Mouse (Mus musculus) Muller cell, postnatal 12 days (primary cell): ENCODE measurements around the gene Tmem109.
A peak's percentile ranks its signal among the peaks of the same experiment; 100 is the strongest.

Source experiments
- DNase-seq: peaks from one replicate; pipeline ENCODE4 v3.0.0-alpha.2; 2015; ENCODE audit errors: inconsistent ontology term

Gene Tmem109

DNA sequence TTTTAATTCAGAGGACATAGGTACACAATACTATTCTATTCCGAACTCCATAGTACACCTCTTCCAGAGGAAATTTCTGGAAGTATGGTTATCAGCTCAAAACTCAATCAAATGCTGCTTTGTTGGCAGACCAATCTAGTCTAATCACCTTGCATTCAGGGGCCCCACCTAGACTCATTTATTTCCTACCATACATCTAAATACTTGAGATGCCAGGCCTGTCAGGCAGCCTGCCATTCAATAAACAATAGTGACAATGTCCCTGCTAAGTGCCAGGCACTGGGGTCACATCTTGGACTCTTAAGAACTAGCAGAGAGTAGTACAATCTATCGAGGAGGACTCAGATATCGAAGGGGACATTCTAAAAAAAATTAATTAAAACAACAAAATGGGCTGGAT is 10.4 kb upstream of the Tmem109 start:
- no peak for DNase-seq

DNA sequence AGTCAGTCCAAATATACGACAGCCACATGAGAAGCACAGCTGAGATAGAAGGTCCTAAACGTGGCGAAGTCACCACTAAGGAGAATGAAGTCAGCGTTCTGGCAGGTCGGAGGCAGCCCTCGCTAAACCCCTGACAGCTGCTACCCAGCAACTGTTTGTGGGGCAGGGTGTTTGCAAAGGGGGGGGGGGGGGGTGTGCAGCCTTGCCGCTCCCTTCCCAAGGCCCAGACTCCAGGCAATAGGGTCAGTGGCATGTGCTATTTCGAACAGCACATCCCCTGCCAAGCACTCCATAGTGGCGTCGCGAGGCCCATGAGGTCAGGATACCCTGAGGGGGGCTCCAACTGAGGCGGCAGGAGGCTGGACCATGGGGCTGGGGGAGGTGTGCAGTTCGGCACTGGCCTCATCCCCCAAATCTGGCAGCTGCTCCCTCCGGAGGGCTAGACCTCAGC is 801 bp downstream of the Tmem109 start:
- no peak for DNase-seq

DNA sequence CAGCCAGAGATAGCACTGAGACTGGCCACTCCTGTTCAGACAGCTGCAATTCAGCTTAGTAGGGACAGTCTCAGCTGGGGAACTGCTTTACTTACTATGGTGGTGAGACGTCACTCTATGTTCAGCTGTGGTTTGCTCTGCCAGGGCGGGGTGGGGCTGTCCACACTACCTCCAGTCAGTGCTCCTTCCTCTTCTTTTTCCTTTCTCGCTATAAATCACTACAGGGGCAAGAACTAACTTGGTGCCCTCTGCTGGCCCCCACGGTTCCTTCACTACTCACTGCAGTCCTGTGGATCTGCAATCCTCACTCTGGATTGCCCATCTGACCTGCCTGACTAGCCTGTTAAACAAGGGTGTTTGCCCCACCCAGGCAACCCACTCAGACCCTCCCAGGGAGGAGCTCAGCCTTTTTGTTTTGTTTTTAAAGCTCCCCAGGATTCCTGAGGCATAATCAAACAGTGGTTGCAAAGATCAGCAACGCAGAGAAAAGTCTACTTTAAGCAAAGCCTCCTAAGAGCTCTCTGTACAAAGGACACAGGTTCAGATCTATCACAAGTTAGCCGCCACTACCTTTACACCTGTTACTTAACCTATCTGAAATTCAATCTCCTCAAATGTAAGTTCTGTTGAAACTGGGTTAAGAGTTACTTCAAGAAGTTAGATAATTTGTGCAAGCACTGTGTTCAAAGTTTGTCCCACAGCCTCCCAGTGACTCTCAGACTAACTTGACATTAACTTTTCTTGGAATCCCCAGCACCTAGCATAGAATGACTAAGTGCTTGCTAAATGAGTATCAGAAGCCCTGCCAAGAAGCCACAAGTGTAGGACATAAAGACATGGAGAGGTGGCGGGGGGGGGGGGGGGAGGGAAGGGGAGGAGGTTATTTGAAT is 1.5 kb downstream of the Tmem109 start:
- DNase-seq: no peak

DNA sequence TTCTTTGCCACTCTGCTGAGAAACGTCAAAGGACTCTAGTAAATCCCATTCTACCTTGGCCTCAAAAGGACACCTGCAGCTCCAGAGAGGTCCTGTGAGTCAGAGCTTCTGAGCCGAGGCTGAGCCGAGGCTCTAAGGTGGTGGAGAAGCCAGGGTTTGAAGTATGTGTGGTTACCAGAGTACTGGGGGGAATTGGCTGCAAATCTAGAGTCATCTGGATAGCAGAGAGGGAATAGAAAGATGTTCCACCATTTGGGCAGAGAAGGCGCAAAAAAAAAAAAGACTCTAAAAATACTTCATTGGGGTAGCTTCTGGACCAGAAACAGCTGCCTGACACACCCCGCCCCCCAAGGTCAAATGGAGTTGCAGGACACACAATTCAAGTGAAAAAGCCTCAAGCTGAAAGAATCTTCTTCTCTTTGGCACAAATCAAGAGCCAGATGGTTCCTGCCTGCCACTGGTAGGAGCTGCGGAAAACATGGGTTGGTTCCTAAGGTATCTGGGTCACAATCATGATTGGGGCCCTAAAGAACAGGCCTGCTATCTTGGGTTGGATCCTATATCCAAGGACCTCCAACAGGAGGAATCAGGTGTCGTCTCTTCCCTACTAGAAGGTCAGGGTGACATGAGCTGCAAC is 3.5 kb downstream of the Tmem109 start:
- DNase-seq: no peak

DNA sequence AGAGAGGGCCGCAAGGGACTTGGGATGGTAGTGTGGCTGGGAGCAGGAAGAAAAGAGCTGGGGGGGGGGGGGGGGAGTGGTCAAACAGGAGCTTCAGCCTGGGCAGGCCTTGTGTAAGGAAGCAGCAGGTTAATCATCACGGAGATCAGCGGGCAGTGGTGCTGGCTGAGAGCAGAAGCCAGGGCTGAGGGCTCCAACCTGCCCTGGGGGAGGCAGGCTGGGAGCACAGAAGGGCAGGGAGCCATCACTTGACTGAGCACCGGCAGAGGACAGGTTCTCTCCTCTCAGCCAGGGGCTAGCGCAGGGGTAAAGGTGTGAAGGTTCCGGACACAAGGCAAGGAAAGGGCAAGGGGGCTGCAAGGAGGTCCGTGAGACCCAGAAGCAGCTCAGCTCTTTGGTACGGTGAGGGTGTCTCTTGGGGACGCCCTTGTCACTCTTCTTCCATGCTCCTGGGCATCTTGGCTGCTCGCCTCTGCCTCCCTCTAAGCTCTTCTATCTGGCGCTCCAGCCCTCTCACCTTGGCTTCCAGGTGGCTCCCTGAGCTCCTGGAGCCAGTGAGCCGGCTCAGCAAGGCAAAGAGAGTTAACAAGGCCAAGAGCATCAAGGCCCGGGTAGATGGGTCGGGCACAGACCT is 10.4 kb downstream of the Tmem109 start:
- no peak for DNase-seq

DNA sequence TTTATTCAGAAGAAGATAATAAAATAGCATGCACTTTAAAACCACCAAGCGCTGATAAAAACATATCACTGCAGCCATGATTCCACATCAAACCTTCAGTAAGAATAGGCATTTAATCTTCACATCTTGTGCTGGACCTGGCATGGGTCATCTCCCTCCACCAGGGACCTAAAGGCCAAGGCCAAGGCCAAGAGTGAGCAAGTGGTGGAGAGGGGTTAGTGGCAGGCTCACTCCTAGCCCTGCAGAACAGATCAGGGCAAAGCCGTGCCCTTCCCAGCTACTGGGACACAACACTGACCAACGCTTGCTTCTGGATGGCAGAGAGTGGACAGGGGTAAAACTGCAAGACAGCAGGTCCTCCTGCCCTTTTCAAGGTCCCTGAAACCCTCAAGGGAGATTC is 11.1 kb downstream of the Tmem109 start:
- DNase-seq: no peak

DNA sequence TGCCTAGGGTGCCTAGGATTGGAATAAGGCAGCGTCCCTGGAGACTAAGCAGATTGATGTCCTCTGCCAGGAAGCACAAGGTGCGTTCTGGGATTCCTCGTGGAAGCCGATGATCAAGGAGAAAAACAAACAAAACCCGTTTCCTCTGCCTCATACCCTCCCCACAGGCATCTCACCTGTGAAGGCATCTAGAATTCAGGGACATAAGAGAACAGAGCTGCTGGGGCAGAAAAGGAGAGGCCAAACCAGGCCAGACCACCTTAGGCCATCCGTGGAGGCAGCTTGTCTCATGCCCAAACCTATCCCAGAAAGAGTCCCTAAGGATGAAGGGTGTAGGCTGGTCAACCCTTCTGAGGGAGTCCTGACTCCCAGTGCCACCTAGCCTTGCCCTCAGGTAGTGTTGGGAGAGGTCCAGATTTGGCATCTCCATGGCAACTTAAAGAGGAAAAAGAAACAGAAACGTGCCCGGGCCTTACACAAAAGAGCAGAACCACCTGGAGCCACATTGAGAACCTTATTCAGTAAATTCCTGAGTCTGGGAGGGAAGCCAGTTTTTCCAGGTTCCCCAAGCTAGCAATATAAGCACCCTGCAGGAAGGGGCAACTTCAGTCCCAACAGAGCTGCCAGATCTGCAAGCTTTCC is 11.8 kb downstream of the Tmem109 start, which contains the start of gene Tmem132a:
TSS of gene Tmem132a (minus strand) at position 55 of the 642 bp plus-strand sequence.
- DNase-seq: no peak

DNA sequence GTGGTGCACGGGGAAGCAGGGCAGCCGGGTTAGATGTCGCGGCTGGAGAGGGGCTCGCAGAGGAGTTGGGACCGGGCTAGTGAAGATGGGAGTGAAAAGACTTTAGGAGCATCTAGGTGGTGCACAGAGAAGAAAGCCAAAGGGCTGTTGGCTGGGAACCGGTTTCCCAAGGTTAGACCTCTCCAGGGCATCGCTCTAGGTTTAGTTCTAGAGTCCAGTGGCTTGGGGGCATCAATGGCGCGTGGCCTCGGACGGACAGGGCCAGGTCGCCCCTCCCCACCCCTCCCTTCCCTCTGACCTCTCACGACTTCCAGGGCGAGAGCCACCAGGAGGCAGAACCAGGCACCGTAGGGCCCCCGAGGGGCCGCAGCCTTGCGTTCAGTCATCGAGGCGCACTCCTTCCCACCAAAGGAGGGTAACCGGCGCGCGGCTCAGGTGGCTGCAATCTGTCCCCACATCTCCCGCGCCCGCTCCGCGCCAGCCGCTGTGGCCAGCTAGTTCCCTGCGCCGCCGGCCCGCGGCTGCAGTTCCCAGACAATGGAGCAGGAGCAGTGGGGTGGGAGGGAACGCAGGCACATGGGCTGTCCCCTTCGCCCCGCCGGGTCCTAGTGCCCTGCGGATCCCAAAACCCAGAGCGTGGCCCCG is 12.4 kb downstream of the Tmem109 start:
- peak; percentile 90 for DNase-seq

DNA sequence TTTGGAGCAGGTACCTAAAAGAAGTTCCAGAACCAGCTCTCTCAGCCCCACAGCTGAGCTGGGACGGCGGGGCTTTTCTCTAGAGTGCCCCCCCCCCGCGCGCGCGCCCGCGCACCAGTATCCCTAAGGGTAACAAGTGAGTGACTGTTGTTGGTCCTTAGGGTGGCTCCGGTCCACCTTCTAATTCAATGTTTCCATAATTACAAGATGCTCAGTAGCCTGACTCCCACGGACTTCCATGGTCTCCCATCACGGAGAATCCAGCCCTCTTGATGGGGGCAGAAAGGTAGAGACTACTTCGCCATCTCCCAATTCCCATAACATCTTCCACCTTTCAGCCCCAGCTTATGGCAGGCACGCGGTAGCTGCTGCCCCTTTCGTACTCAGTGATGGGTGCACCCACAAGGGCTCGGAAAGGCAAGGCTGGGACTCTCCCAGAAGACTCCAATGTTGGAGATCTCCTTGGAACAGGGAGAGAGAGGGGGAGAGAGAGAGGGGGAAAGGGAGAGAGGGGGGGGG is 13.1 kb downstream of the Tmem109 start:
- DNase-seq: peak; percentile 28

DNA sequence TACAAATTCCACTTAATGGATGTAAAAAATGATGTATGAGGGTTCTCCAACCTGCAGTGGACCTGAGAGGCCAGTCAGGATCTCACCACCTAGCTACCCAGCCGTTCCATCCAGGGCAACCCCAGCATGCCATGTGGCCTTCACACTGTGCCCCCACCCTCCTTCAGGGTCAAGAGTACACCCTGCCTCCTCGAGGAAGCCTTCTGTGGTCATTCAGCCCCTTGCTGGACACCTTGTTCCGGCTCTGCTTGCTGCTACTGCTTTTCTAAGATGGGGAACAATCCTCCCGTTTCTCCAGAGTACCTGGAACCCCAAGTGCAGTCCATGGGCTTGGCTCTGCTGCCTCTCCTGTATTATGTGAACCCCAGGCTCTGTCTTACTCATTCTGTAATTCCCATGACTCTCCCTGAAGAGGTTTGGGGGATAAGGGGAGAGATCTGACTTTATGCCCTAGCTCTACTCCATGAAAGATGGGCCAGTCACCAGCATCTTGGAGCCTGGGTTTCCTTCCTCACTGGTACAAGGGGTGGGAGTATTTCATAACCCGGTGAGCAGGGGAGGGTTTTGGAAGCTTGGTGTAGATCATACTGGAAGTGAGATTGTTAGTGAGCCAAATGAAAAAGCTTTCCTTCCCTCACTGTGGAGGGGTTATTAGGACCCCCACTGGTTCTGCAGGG is 13.7 kb downstream of the Tmem109 start:
- DNase-seq: no peak

DNA sequence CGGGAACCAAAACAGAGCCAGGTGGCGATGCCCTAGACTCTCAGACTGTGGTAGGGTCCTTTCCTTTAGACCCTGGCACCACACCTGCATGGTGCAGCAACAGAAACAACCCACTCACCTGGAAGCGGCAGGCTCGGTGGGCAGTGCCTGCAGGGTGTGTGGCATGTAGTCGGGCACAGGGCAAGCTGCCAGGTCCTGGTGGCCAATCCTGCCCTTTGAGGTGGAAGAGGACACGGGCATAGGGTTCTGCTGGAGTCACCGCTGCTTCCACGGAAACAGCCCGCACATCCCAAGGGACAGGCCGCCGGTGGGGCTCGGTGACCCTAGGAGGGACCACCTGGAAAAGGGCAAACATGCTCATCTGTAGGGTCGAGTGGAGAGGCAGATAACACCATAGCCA is 15.4 kb downstream of the Tmem109 start:
- DNase-seq: no peak

DNA sequence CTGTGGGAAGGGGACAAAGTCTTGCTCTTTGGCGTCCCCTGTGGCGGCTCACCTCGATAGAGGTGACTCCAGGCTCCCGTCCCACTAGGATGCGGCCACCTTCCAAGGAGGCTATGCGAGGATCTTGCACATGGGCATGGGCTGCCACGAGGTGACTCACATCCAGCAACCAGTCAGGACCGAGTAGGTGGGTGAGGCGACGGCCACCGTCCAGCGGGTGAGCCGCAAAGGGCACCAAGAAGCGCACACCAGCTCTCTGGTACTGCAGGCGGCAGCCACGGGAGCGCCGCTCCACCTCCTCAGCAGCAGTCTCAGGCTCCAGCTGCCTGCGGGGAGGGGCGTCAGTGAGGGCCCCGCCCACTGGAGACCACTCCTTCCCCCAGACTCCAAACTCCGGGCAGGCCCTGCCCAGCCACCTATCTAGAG is 21.7 kb downstream of the Tmem109 start:
- DNase-seq: no peak

DNA sequence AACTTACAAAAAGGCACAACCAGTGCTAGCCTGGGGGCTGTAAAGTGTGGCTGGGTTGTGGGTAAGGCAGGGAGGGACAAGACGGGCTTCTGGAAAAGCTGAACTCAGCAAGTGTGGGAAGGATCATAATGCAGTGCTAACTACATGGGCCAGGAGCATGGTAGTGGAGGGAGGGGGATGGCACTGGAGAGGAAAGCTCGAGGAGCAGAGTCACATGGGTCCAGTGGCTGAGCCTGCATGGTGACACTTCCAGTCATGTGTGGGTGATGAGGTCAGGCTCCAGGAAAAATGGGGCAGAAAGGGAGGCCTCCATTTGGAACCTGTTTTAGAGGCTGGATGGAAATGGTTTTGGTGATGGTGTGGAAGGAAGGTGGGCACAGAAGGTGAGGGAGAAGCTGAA is 25.3 kb downstream of the Tmem109 start:
- DNase-seq: no peak

DNA sequence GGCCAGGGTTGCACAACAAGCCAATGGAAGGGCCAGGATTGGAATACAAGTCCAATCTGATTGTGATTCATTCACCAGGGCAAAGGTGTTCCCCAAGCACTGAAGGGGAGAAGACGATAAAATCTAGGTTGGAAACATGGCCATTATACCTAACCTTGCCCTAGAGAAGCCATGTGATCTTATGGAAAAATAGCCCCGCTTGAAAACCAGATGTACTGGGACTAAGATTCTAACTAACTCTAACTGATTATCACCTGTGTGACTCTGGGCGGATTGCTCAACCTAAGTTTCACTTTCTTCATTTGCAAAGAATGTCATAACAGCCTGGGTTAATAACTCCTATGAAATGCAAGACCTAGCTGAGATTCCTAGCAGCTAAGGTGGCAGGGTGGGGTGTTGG is 26.4 kb downstream of the Tmem109 start:
- no peak for DNase-seq

DNA sequence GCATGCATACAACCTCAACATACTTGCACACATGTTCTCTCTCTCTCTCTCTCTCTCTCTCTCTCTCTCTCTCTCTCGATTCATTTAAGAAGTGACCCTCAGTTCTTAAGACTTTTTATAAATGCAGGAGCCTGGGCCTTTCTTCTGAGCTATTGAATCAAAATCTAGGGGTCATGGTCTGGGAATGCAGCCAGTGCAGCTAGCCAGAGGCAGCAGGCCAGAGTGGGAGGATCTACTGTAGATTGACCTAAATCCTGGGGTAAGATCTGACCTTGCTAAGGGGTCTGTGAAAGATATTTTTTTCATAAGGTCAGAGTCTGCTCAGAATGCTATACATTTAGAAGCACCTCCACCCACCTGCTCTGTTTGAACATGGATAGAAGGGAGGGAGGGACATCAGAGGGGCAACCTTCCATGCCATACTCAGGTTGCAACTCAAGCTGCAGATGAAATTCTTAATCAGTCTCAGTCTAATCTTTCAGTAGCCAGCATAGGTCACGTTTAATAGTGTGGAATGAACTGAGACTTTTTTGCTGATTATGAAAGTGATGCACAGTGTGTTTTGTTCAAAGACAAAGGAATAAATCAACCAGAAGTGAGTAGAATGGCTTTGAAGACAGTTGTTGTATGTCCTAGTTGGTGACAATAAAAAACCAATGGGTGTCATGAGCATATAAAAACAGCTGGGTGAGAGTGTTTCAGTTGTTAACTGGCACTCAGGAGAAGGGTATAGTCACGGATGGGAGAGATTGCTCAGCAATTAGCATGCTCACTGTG is 34.3 kb downstream of the Tmem109 start:
- DNase-seq: peak; percentile 66

DNA sequence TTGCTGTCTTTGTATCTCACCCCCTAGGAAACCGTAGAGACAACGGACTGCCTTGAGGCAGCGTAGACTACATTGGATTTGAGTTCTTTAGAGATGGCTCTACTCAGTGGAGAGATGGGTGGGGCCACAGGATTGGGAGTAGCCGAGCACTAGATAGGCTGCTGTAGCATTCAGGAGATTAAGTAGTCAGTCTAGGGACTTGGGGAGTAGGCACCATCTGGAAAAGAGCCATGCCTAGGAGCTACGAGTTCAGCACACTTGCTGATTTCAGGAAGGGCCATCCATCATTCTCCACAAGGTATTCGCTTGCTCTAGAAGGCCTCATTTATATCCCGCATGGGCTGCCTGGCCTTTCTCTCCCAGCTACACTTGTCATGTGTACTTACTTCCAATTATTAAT is 35.7 kb downstream of the Tmem109 start:
- DNase-seq: no peak

DNA sequence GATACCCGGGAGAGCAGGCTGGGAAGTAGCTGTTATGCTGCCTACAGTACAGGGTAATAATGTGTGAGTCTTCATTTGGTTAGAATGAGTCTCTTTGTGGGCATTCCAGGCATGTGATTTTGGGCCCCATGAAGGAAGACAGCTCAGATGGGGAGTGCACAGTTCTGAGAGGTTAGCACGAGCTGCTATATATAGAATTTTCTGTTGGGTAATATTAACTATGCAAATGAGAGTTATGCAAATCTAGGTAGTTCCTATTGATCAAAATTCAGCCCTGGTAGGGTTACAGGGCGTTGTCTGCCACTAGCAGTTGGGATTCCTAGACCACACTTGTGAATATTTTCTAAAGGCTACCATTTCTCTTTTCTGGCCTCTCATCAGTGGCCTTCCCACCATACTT is 36.3 kb downstream of the Tmem109 start:
- DNase-seq: no peak

DNA sequence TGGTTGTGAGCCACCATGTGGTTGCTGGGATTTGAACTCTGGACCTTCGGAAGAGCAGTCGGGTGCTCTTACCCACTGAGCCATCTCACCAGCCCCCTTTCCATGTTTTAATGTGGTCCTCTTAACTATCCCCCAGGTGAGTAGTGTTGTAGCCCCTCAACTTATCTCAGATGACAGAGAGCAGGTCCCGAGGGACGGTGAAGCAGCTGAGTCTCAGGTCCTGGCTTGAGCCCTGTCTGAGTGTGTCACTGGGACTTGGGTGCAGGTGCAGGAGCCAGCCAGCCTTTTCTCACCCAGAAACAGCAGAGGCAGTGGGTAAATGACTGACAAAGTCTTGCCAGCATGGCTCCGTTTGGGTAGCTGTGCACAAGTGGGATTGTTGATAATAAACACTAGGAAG is 37.6 kb downstream of the Tmem109 start:
- no peak for DNase-seq

DNA sequence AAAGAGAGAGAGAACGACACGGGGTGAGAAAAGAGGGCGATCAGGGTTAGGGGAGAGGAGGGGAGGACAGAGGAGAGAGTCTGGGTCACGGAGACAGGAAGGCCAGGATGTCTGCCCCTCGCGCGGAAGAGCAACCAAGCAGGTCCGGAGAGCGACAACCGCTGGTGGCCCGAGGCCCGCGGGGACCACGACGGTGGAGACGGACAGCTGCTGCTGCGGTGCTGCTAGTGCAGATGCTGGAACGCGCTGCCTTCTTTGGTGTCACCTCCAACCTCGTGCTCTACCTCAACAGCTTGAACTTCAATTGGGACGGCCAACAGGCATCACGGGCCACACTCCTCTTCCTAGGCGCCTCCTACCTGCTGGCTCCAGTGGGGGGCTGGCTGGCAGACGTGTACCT is 38.9 kb downstream of the Tmem109 start:
- DNase-seq: no peak
